Mouse (Mus musculus) frontal cortex, postnatal 25 days (tissue): ENCODE data around the gene Rptor.

ENCODE experiments used
- DNase-seq, 2 experiments: peaks; one replicate each; pipeline ENCODE4 v3.0.0; 2022; ENCODE audit warnings: low spot score in 2 of 2

Gene Rptor

DNA sequence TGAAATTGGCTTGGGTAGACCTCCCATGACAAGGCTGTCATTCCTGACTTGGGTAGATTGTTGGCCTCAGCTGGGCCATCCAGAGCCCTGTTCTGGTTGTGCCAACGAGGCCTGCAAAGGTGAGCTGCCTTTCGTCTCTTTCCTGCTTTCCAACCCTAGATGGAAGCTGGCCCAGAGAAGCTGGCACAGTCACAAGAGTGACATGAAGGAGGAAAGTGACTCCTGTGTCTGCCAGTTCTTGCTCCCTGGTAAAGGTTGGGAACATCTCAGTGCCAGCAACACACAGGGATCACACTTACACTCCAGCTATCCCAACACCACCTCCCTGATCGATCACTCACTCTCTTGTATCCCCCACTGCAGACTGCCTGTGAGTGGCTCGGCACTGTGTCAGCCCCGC, 303.1 kb downstream of the Rptor start:
- DNase-seq: no peak

DNA sequence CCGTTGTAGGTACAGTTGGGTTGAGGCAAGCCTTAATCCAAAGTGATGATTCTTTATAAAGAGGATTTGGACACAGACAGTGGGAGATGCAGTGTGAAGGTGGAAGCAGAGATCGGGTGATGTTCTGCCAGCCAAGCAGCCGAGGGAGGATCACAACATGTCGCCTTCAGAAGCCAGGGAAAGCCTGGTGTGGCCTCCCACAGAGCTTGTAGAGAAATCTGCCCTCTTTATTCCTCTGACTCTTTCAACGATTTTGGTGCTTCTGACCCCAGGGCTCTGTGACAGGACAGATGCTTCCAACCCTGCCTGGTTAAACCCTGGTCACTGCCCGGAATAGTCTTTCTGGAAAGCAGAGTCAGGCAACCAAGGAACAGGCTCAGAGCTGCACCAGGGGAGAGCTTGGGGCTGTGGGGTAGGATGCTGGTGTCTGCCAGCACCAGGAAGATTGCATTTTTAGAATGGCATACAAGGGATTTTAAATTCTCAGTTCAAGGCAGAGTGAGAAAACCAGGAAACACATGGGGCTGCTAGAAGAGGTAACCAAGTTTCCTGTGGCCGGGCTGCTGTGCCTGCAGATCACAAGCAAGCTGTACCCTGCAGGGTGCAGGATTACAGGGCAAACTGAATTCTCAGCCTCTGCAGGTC, 304.4 kb downstream of the Rptor start:
- no peak for DNase-seq

DNA sequence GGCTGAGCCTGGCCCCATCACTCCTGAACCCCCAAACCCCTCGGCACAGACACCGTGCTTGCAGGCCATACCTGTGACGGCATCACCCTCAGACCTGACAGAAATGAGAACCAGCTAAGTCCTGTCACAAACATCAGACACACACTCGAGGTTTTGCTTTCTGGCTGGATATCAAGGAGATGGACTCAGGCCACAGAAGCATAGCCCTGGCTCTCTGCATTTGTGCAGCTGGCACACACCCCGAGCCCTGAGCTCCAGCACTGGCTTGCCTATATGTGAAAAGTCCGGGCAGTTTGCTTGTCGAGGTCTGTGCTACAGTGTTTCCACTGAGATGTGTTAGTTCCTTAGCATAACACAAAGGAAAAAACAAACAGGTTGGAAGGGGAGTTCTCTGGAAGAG, 305.0 kb downstream of the Rptor start:
- DNase-seq: no peak

DNA sequence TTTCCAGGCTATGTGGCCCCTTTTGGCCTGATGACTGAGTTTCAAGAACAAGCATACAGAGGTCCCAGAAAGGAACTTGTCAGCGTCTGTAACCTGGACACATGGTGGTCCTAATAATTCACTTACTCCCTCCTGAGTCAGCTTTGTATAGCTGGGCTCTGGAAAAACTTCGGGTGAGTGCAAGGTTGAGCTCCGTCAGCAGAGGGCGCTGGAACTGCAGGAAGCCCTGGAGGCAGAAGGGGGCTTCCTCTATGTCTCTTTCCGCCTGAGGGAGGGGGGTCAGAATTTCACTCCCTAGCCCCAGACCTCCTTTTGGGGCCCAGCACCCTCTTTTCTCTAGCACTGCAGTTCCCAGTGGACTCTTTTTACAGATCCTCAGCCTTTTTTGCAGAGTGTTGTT, 306.7 kb downstream of the Rptor start:
- peak; percentile 63 to 73 for DNase-seq

DNA sequence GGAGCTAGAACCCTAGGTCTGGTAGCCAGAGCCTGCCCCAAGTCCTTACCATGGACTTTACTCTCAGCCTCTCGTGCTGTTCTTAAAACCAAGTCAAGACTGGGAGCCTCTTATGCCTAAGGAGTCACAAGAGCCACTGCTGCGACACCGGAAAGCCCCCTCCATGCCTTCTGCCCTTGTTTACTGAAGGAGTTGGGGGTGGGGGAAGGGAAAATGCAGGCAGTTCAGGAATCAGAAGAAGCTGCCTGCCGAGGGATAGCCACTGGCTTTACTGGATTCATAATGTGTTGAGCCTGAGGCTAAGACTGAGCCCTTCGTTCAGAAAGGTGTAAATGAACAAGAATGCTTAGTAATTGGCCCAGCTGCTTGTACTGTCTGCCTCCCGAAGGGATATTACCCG, 310.1 kb downstream of the Rptor start:
- no peak for DNase-seq

DNA sequence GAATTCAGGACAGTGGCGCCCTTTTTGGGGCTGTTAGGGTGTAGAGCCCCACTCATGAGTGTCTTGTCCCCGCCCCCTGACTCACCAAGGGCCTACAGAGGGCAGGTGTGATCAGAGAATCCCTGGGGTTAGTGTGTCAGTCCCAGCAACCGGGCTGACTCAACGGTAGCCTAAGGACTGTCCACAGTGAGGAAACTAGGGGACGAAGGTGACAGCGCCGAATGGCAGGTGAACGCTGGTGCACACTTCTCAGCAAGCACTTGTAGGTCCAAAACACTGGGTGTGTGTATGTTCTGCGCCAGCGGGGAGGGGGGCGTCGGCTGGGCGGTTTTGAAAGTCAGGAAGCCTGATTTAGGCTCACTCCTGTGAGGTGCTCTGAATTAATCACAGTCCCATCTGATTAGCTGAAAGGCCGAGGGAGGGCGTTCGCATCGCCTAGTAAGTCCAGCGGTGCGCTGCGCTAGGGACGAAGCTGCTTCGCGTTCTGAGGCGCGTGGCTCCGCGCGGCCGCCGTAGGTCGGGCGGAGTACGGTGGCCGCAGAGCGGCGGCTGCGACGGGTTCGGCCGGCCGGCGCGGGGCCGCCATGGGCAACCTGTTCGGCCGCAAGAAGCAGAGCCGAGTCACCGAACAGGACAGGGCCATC, 310.7 kb downstream of the Rptor start, which contains the start of gene Chmp6:
Gene Chmp6 (plus strand): TSS at position 151 of the 644 bp plus-strand sequence.
- peak; percentile 93 to 94 for DNase-seq

DNA sequence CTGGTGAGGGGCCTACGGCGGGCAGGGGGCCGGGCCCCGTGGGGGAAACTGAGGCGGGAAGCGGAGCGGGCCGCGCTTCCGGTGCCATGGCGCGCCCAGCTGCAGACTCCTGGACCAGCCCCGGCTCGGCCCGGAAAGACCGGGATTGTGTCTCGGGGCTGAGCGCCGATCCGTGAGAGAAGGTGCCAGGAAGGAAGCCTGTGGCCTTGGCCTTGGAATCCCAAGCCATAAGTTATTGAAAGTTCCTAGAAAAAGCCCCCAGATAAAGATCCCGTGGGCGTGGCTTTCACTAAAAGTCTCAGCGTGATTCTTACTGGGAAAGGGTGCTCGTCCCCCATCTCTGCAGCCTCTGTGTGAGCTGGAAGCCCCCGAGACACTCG, 311.2 kb downstream of the Rptor start:
- no peak for DNase-seq

DNA sequence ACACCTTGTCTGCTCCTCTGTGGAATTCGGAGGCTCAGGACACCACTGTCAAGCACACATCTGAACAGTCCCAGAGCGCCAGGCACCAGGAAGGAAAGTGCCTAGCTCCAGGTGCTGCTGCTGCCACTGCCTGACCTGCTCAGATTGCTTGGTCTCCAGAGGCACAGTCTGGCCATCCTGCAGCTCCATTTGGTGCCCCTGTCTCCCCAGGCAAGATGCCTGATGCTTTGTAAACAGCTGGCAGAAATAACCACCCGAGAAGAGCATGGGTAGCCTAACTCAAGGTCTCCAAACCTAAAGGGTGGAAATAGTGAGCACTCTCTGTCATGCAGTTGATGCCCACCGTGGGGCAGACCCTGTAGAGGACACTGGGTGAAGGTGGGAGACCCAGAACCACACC, 311.7 kb downstream of the Rptor start:
- no peak for DNase-seq

DNA sequence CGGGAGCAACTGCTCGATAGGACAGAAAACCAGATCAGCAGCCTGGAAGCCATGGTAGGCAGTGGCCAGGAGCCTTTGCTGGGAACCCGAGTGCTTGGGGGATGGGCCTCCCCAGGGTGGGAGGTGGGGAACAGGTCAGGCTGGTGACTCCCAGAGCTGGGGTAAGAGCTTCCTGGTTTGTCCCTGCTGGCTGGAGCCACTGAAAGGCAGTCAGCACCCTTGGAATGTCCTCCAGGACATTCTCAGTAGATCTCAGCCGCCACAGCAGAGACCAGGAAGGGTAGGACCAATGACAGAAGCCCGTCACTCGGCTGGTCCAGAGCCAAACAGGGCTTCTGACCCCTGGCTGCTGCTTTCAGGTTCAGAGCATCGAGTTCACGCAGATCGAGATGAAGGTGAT, 313.0 kb downstream of the Rptor start:
- DNase-seq: no peak

DNA sequence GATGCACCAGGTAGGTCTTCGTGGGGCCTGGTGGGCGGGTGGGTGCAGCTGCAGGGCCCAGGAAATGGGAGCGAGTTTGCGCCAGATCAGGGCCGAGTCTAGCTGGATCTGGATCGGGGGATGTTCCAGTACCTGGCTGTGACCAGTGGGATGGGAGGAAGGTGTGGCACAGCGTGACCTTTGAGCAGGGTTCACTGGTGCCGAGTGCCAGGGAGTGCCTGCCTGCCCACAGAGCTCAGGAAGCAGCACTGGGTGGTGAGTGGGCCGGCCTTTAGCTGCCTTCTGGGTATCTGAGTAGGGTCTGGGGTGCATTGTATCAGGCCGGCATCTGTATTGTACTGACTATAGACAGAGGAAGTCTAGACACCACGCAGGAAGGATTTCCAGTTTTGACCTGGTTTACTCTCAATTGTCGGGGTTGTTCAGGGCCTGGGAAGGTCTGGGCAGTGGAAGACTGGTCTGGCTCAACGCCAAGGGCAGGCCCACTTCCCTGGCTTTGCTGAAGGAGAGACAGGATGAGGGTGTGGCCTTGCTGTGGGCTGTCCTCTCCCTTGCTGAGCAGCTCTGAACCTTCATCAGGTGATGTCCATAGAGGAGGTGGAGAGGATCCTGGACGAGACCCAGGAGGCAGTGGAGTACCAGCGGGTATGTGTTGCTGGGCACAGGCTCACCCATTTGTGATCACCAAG, 313.5 kb downstream of the Rptor start:
- no peak for DNase-seq

DNA sequence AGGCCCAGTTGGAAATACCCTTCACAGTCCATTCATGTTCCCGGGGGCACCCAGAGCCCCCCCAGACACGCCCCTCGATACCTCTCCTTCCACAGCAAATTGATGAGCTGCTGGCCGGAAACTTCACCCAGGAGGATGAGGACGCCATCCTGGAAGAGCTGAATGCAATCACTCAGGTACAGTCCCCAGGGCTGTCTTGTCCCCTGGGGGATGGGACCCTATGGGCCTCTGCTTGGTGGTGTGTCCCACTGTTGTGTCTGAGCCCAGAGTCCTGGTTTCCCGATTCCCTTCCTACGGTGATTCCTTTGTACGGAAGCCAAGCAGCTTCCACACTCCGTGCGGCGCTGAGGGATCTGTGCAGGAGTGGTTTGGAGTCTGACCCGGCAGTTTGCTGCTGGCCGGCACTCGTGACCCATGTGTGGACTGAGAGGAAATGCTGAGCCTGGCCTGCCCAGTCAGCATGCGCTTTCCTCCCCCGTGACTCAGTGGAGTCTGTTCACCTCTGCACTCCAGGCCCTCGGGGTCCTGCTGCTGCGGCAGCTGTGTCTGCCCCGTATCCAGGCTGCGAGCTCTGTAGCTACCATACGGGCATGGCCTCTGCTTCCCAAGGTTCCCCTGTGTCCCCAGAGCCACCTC, 314.2 kb downstream of the Rptor start:
- no peak for DNase-seq

DNA sequence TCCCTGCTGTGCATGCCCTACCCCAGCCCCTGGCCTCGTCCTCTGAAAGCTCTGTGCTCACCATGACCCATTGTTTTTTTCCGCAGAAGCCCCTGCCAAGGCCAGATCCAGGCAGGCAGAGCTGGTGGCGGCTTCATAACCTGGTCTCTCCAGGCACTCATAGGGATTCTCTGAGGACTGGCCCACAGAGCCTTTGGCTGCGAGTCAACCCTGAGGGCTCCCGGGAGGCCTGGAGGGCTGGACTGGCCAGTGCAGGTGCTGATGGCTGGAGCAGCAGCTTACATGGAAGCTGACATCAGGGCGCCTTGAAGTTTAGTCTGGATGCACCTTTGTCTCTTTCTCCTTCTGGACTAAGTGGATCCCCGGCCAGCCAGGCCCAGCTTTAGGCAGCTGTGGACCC, 315.8 kb downstream of the Rptor start:
- DNase-seq: no peak

DNA sequence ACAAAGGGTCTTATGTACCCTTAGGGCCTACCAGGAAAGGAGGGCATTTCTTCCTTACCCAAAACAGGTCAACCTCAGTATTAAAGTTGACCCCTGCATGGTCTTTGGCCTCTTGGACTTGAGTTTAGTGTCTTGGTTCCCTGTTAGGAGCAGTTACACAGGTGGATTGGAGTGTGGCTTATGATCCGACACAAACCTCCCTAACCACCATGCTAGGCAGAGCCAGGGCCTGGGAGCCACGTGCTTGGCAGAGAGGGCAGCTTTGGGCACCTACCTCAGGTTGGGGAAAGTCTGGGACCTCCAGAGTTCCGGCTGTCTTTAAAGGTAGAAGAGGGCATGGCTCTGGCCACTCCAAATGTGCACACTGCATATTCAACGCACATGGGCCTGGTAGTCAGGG, 316.7 kb downstream of the Rptor start:
- DNase-seq: no peak

DNA sequence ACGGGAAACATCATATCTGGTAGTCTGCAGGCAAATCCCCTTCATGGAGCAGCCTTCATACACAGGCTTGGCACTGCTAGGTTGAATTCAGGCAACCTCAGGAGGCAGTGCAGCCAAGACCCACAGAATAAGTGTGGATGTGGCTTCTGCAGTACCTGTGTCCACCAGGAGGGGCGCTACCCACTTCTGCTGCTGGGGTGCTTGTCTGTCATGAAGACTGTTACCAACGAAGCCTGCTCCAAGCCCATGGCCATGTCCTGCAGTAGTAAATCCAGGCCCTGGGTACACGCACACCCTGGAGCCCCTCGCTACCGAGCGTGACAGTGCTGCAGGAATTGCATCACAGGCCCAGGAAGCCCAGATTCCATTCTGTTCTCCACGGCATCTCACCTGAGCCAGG, 317.2 kb downstream of the Rptor start:
- DNase-seq: peak; percentile 61 to 71

DNA sequence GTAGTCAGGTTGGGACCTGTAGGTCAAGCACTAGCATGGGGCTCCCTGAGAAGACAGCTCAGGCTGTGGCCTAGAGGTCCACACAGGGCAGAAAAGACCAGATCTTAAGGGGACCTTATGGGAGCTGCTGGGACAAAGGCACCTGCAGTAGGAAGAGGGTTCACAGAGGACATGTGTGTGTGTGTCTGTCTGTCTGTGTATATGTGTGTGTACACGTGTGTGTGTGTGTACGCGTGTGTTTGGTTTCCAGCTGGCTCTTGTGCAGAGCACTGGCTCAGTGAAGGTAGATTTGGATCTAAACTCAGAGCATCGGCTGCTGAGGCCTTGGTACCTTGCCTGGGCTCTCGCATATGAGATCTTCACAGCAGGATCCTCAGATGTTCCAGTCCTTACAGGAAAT, 318.0 kb downstream of the Rptor start:
- DNase-seq: no peak

DNA sequence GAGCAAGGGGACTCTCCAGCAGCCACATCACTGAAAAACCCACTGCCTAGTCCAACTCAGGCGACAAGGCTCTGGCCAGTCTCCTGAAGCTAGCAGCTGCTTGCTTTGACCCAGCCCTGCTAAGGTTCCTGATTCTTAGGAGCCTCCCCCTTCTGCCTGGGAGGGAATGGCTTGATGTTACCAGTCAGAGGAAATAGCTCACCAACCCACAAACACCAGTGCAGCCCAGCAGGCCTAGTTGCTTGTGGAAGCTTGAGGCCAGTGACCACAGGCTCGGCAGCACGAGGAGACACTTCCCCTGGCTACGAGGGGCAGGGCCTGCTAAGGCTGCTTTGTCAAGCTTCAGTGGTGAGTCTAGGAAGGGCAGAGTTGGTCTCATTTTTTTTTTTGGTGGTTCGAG, 322.5 kb downstream of the Rptor start:
- DNase-seq: no peak

DNA sequence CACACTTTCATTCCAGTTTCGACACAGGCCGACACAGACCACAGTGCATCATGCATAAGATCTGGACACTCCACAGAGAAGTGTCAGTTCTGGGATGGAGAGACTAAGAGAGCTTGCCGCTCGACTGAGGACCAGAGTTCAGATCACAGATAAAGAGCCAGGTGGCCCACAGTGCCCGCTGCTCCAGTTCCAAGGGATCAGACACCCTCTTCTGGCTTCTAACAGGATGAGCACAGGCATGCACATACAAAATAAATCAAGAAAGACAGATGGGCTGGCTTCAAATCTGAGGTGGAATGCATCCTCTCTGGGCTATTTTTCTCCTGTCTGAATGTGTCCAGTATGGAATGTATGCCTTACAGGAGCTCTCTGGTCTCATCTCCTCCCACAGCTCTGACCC, 324.1 kb downstream of the Rptor start:
- DNase-seq: no peak

DNA sequence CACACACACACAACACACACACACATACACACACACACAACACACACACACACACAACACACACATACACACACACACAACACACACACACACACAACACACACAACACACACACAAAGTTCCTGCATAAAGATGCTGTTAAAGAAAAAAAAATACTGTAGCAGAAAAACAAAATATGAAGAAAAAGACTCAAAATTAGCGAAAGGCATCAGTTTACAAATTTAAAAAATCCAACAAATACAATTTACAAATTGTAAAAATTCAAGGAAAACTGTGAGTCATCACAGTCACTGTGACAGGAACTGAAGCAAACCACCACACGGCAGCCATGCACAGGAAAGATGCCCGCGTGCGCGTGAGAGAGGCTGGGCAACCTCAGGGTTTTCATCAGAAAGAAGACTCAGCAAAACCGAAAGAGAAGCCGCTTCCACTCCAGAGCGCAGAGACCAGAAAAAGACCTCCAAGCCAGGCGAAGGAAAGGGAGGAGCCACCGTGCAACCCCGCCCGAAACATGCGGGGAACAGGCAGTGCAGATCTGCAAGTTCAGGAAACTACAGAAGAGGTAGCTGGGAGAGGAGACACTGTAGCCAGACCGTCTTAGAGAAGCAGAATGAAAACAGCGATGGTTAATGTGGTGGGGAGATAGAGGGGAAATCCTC, 325.4 kb downstream of the Rptor start:
- DNase-seq: no peak

DNA sequence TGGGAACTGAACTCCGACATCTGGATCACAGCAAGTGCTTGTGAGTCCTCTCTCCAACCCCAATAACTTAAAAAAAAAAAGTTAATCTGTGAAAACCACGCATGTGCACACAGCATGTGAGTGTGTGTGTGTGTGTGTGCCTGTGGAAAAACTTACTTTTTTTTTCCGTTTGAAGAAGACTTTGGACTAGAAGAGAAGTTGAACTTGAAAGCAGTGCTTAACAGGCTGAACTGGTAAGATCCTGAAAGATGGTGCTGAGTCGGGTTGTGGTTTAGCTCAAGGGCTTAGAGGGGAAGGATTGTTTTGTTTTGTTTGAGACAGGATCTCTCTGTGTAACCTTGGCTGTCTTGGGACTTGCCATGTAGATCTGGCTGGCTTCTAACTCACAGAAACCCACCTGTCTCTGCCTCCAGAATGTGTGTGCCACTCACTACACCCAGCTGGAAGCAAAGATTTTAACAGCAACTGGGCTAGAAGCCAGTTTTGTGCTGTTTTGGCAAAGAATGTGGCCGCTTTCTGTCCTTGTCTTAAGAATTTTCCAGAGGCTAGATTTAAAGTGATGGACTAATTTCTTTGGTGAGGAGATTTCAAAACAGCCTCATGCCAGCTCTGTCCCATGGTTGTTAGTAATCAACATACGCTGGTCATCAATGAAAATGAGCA, 327.0 kb downstream of the Rptor start:
- DNase-seq: no peak

DNA sequence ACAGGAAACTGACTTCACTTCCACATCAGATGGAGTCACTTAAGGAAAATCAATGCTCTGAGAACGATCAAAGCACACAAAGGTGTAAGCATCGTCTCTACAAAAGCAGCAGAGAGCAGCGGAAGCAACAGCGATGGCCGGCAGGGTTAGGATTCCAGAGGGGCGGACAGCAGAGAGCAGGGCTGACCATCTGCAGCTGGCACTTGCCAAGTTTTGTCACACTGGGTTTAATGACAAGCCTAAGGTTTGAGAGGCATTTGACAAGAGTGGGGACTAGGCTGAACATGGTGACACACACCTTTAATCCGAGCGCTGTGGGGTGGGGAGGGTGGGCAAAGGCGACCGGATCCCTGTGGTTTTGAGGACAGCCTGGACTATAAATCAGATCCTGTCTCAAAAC, 329.1 kb downstream of the Rptor start:
- no peak for DNase-seq

DNA sequence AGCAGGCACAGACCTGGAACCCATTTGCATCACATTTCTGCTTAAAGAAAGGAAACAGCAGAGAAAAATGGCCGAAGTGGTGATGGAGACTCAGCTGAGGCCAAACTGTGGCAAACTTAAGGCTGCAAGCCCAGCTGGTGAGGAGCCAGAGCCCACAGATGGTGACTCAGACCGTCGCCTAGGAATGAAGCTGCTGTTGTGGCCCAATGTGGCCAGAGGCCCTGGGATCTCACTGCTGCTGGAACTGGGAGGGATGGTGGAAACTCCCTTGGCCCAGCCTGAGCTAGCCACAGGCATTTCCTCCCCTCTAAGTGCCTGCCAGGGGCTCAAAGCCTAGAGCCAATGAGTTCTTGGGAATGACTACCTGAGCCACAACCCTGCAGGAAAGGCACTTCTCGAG, 330.4 kb downstream of the Rptor start:
- DNase-seq: no peak
